Mouse (Mus musculus) embryonic fibroblast, embryonic 13.5 days (primary cell): ENCODE results near the gene Cadm4. TPM values are rescaled to one million over a fixed set of nuclear protein-coding genes. Genes with fewer than 3 reads are reported as not detected.
"Not testable (repeated sequence)": the region's sequence is repeated elsewhere in the genome, so short reads cannot be mapped to it uniquely, and the experiment has no call there.

Experiments
- H3K27ac ChIP-seq: 2 replicates; pipeline ENCODE4 v1.5.1; 2012; ENCODE audit warnings: low read length, control low read depth, inconsistent platforms; ENCODE audit not compliant: insufficient read depth
- H3K4me1 ChIP-seq: 2 replicates; pipeline ENCODE4 v1.6.1; 2011; ENCODE audit warnings: low read length; ENCODE audit not compliant: control insufficient read depth, insufficient read depth
- H3K4me3 ChIP-seq: 2 replicates; pipeline ENCODE4 v1.5.1; 2011; ENCODE audit warnings: mild to moderate bottlenecking, control low read depth, low read length; ENCODE audit not compliant: insufficient read depth
- CTCF ChIP-seq: IDR thresholded peaks from 2 replicates; pipeline ENCODE4 v1.5.1; 2011; ENCODE audit warnings: mild to moderate bottlenecking, control low read depth, low read length, moderate library complexity, borderline replicate concordance; ENCODE audit not compliant: insufficient read depth
- POLR2A ChIP-seq: IDR thresholded peaks from 2 replicates; pipeline ENCODE4 v1.6.1; 2011; ENCODE audit warnings: low read depth, mild to moderate bottlenecking, control low read depth, low read length, moderate library complexity
- polyA plus RNA-seq: library from polyadenylated mRNA; stranded (reverse); fragments of >200 nt; gene quantifications from 2 replicates; pipeline ENCODE4 v1.2.4, GENCODE M21; 2011; ENCODE audit warnings: low read depth; ENCODE audit not compliant: missing spikeins, insufficient read length

Cadm4 gene
- polyA plus RNA-seq, 1 experiment: 3.3 TPM

GRCm38 (mm10) chr7:24476856-24477255, 5.0 kb upstream of the Cadm4 start:
- no peak overlapping the region for H3K27ac ChIP-seq
- TF ChIP-seq POLR2A: no peak
- no peak for TF ChIP-seq CTCF
- H3K4me3 ChIP-seq: no peak overlapping the region
- H3K4me1 ChIP-seq: peaks cover 4% of the 10 kb centered on the region; the same call in 1 of the 2 replicates

- Histone ChIP-seq H3K4me3 (no peak overlapping the region), H3K4me1 (peaks cover 4% of the 10 kb centered on the region; the same call in 1 of the 2 replicates), H3K27ac (no peak overlapping the region)
- no peak for TF ChIP-seq POLR2A
- no peak for TF ChIP-seq CTCF
These were observed 2.9 kb upstream of the Cadm4 start for GRCm38 (mm10) chr7:24478911-24479310.

GRCm38 (mm10) chr7:24479685-24480084, 2.1 kb upstream of the Cadm4 start:
- TF ChIP-seq POLR2A (no peak), CTCF (no peak)
- no peak overlapping the region for H3K27ac ChIP-seq
- no peak overlapping the region for H3K4me3 ChIP-seq
- H3K4me1 ChIP-seq: peaks cover 4% of the 10 kb centered on the region; the same call in 1 of the 2 replicates

GRCm38 (mm10) chr7:24480121-24480941, 1.5 kb upstream of the Cadm4 start:
- Histone ChIP-seq H3K4me1 (peaks cover 4% of the 10 kb centered on the region; the same call in 1 of the 2 replicates), H3K27ac (no peak overlapping the region), H3K4me3 (no peak overlapping the region)
- TF ChIP-seq CTCF: no peak
- TF ChIP-seq POLR2A: no peak

- Histone ChIP-seq H3K27ac (no peak overlapping the region), H3K4me1 (peaks cover 4% of the 10 kb centered on the region; the same call in 1 of the 2 replicates), H3K4me3 (peak overlapping the region; percentile 44; the same call in 1 of the 2 replicates)
- TF ChIP-seq CTCF (no peak), POLR2A (no peak)
These were observed 793 bp upstream of the Cadm4 start for GRCm38 (mm10) chr7:24480986-24481473.

GRCm38 (mm10) chr7:24482208-24483020, 591 bp downstream of the Cadm4 start:
- TF ChIP-seq POLR2A: no peak
- TF ChIP-seq CTCF: no peak
- Histone ChIP-seq H3K27ac (no peak overlapping the region), H3K4me1 (peaks cover 4% of the 10 kb centered on the region; the same call in 1 of the 2 replicates), H3K4me3 (peak overlapping the region; percentile 8; the same call in 1 of the 2 replicates)

GRCm38 (mm10) chr7:24483291-24483690, 1.5 kb downstream of the Cadm4 start:
- H3K4me3 ChIP-seq, H3K27ac ChIP-seq, H3K4me1 ChIP-seq: not testable (repeated sequence)

- no peak overlapping the region for H3K4me3 ChIP-seq
- peaks cover 4% of the 10 kb centered on the region; the same call in 1 of the 2 replicates for H3K4me1 ChIP-seq
- TF ChIP-seq POLR2A (no peak), CTCF (no peak)
- H3K27ac ChIP-seq: no peak overlapping the region
These were observed 3.7 kb downstream of the Cadm4 start for GRCm38 (mm10) chr7:24485481-24485880.

- H3K4me3 ChIP-seq: no peak overlapping the region
- H3K4me1 ChIP-seq: no peaks in the 10 kb centered on the region
- TF ChIP-seq CTCF (no peak), POLR2A (no peak)
- H3K27ac ChIP-seq: no peak overlapping the region
These were observed 4.9 kb downstream of the Cadm4 start for GRCm38 (mm10) chr7:24486654-24487130.
